Mouse (Mus musculus) inflammation-experienced regulatory T-cells, adult 6 months (primary cell): ENCODE data around the gene Il4ra. TPM values are rescaled to one million over a fixed set of nuclear protein-coding genes. Genes with fewer than 3 reads are reported as not detected.

Experiments
- ATAC-seq: one replicate; pipeline ENCODE4 v1.8.0; 2017
- polyA plus RNA-seq, 3 experiments: library from polyadenylated mRNA; unstranded; fragments of 100-300 nt; shearing (Covaris generic); gene quantifications; one replicate each; pipeline ENCODE4 v1.2.1; 2017

Gene Il4ra
- polyA plus RNA-seq, 3 experiments from 2014 or later, result 37.9 to 62.8 (median 54.6) TPM

DNA sequence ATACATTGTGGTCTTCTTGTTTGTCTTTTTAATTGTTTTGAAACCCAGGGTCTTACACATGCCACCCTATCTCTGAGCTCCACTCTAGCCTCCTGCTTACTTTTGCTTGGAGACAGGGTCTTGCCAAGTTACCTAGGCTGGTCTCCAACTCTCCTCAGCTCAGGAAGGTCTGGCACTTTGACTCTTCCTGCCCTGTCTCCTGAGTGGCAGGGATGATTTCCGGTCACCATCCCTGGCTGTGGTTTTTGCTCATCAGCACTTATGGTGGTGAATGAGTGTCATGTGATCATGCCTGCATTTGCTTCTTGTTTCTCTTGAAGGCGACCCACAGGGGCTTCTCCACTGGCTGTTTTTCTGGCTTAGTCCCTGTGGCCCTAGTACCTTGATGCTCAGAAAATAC is 21.9 kb downstream of the Il4ra start:
- no peak for ATAC-seq

DNA sequence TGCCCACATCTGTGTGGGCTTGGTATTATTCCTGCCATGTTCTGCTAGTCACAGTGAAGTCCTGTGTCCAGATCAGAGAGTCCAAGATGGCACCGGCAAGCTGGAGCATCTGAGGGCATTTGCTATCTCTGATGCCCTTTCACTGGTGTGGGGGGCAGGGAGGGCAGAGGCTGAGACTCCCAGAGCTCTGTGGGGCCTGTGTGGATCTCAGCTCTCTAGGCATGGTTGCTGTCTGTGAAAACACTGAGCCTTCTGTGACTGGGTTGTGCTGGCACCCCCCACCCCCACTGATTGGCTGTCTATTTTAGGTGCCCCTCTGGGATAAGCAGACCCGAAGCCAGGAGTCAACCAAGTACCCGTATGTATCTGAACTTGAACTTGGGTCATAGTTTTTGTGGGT is 22.9 kb downstream of the Il4ra start:
- ATAC-seq, result no peak

DNA sequence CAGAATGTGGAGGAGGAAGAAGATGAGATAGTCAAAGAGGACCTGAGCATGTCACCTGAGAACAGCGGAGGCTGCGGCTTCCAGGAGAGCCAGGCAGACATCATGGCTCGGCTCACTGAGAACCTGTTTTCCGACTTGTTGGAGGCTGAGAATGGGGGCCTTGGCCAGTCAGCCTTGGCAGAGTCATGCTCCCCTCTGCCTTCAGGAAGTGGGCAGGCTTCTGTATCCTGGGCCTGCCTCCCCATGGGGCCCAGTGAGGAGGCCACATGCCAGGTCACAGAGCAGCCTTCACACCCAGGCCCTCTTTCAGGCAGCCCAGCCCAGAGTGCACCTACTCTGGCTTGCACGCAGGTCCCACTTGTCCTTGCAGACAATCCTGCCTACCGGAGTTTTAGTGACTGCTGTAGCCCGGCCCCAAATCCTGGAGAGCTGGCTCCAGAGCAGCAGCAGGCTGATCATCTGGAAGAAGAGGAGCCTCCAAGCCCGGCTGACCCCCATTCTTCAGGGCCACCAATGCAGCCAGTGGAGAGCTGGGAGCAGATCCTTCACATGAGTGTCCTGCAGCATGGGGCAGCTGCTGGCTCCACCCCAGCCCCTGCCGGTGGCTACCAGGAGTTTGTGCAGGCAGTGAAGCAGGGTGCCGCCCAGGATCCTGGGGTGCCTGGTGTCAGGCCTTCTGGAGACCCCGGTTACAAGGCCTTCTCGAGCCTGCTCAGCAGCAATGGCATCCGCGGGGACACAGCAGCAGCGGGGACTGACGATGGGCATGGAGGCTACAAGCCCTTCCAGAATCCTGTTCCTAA is 24.0 kb downstream of the Il4ra start:
- ATAC-seq, result no peak

DNA sequence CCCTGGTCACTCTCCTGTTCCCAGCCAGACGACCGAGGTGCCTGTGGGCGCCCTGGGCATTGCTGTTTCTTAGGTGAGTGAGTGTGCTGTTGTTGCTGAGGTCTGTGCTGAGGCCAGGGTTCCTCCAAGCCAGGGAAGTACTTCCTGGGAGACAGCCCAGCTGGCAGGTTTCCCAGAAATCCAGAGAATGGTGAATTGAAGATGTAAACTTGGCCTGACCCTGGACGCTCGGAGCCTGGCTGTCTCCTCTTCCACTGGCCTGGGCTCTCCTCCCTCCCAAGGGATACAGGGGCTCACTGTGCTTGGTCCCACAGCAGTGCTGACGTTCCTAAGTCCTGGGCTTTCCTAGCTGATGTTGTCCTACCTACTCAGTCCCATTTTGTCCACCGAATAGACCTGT is 25.1 kb downstream of the Il4ra start:
- no peak for ATAC-seq

DNA sequence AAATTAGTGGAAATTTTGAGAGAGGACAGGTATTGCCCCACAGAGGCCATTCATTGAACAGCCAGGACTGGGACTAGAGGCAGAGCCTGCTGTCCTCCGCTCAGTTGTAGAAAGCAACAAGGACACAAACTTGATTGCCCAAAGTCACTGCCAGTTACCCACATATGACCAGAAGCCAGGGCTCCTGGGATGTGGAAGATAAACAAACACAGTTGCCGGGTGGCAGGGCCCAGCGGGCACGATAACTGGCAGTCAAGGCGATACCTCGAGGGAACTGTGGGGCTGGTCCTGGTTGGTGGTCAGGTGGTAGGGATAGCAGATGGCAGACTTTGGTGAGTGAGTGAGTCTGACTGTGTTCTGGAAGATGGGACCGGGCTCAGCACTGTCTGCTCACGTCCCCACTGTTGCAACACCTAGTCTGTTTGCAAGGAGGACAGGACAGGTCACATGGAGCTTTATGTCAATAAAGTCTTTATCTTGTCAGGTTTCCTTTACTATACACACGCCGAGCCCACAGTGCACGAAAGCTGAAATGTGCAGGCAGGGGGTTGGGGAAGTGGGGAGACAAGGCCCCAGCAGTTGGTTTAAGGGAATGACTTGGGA is 25.7 kb downstream of the Il4ra start:
- no peak for ATAC-seq

DNA sequence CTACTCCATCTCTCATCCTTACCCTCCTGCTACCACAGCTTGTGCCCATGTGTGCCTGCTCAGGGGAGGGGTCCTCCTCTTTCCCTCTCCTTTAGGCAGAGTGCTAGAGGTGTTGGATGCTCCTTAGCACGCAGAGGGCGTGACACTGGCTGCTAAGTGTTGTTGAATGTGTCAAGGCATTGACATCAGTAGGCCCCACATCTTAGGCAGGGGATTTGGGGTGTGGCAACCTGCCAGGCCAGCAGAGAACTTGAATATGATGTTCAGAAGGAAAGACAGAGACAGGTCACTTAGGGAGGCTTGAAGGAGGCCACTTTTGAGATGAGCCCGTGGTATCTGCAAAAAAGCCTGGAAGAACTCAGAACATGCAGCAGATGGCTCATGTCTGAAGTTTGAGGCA is 26.2 kb downstream of the Il4ra start:
- no peak for ATAC-seq

DNA sequence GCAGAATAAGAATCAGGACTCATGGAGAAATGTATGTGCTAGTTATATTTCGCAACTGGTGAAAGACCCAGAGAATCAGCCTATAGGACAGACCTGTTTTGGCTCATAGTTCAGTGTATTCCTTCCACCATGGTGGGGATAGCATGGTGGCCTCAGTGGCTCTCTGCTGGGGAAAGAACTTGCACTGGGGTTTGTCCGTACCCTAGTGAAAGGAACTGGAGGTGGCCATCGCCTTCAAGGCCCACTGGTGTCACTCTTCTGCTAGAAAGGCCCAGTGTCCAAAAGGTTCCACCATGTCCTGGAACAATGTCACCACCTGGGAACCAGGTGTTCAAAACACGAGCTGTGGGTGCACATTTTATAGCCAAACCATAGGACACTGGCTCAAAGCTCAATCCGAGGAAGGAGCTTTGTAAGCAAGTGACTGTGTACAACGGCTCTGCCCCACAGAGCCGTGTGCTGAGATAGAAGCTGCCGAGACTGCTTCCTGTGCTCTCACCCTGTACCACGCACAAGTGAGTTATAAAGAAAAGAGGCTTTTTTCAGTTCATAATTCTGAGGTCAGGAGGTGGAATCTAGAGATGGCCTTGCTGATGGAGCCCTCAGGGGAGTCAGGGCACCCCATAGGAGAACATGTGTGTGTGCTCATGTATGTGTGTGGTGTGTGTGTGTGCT is 27.8 kb downstream of the Il4ra start:
- peak; percentile 38 for ATAC-seq

DNA sequence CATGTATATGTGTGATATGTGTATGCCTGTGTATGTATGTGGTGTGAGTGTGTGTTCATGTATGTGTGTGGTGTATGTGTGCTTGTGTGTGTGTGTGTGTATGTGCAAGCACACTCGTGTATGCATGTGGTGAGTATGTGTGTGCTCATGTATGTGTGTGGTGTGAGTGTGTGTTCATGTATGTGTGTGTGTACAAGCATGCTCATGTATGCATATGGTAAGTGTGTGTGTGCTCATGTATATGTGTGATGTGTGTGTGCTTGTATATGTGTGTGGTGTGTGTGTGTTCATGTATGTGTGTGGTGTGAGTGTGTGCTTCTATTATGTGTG is 28.3 kb downstream of the Il4ra start:
- ATAC-seq, result no peak

DNA sequence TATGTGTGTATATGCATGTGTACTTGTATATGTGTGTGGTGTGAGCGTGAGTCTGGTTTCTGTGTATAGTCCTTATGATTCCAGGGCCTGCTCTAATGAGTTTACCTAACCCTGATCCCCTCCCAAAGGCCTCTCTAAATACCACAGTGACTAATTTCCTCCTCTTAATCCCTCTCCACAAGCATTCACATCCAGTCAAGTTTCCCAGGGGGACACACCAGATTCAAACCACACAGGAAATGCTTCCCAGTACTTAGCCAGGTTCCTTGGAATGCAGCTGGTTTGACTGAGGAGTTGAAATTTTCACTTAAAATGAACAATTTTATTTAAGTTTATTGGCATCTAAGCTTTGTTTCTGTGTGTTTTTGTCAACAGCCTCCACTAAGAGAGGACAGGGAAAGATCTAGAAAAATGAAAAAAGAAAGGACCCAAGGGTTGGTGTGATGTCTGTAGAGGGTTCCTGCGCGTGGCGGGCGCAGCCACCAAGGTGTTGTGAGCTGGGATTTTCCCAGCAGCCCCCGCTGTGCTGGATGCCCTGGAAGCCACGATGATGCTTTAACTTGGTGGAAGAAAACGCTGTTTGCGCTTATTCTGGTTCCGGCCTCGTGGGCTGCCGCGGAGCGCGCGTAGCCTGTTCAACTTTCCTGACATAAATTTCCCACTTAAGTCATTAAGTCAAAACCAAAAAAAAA is 28.9 kb downstream of the Il4ra start:
- peak; percentile 41 for ATAC-seq

DNA sequence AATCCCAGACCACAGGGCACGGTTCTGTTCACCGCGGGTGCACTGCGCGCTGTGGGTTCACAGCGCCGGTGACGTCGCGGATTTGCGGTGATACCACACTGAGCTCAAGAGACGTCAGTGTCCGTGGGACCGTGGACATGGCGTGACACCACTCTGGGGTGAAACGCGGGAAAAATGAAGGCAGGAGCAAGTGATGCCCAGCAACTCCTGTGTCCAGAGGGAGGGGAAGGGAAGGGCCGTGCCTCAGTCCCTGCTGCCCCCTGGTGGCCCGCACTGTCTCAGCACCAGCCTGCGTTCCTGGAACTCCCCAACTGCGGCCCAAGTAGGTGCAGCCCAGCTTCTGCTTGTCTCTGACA is 29.4 kb downstream of the Il4ra start:
- ATAC-seq, result peak; percentile 63

DNA sequence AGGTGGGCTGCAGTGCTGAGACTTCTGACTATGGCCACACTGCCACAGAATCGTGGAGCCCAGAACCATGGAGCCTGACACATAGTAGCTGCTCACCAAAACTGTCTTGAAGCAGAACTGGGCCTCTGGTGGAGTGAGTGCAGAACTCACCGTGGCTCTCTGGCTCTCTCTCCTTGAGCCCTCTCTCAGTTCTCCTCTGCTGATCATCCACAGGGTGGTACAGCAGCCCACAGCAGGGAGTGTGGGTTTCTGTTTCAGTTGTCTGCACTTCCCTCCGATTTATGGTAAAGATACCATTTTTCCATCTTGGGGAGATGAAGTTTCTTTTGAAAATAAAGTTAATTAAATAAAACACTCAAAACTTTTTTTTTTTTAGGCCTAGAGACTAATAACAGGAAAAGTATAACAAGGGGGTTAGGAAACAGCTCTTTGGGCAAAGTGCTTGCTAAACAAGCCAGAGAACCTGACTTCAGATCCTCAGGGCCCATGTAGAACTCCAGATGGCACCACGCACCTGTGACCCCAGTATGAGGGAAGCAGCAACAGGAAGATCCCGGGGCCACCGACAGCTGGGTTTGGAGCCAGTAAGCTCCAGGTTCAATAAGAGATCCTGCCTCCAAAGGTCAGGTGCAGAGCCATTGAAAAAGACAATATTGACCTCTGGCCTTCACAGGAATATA is 31.5 kb downstream of the Il4ra start:
- ATAC-seq, result no peak

DNA sequence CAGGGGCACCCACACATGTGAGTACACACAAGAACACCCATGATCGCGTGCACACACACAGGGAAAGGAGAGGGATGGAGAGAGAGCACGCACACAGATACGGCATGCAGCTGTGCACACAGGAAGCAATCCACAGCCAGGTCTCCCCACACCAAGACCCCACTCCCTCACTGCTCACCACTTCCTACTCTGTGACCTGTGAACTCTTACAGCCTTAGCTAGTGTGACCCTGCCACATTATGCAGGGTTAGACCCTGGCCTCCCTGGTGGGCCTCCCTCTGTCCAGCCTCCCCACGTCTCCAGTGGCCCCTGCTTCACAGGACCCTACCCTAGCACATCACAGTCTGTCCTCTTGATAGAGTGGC is 32.1 kb downstream of the Il4ra start:
- ATAC-seq, result no peak

DNA sequence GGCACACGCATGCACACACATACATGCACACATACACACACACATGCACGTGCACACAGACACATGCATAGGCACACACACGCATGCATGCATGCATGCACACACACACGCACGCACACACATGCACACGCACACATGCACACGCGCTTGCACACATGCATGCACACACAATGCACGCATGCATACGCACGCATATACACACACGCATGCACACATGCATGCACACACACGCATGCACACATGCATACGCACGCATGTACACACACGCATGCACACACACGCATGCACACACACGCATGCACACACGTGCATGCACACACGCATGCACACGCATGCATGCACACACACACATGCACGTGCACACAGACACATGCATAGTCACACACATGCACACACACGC is 34.4 kb downstream of the Il4ra start:
- no peak for ATAC-seq

DNA sequence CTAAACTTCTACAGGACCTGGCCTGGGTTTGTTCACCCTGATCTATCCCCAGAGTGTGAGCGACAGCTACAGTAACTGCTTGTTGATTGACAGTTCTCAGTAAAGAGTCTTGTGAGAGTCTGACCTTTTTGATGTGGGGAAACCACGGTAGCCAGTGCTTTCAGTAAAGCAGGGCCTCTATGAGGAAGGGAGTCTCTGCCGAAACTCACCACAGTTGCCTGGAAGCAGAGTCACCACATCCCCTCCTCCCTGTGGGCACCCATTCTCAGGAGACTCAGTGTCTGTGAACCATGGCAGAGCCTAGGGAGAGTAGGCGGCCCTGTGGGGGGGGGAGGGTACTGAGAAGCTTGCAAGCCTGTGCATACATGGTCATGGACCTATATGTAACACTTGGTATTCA is 36.8 kb downstream of the Il4ra start:
- peak; percentile 92 for ATAC-seq

DNA sequence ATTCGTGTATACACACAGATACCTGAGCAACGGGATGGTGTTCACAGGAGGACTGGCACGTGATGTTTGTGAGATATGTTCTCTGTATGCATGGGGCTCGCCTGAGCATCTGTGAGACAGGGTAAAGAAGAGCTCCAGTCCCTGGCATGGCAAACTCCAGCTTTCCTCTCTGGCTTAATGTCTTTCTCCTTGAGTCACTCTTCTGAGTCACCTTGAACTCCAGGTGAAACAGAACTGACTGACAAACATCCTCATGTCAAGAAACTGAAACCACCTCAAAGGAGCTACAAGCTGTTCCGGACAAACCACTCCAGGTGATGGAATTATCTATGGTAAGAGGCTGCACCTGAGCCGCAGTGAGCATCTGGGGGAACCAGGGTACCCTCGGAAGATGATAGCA is 38.0 kb downstream of the Il4ra start:
- ATAC-seq, result no peak

DNA sequence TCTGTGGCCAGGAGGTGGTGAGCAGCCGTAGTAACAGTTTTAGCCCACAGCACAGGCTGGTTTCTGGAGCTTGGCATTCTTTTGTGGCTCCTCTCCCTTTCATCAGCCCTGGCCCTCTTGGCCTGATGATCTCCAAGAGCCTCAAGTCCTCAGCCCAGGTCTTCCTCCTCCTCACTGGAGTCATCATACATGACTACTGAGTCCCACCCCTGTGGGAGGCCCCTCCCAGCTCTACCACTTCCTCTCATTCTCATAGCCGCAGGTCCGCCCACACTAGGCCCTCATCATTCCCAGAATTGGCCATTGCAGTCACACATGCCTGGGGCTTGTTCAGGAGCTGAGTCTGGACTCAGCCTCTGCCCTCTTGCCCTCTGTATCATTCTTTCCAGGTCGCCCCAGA is 41.9 kb downstream of the Il4ra start:
- ATAC-seq, result peak; percentile 90

DNA sequence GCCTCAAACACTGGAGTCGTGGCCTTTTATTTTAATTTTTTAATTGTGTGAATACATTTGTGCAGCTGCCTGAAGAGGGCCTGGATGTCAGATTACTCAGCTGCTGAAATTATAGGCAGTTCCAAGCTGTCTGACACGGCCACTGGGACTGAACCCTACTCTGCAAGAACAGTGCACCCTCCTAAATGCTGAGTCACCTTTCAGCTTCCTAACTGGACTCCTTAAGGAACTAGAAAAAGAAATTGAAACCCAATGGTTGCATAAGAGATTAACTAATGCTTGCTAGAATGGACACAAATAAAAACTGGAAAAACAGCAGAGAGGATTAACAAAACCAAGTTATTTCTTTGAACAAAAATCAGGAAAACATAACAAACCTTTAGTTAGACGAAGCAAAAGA is 44.5 kb downstream of the Il4ra start:
- no peak for ATAC-seq

DNA sequence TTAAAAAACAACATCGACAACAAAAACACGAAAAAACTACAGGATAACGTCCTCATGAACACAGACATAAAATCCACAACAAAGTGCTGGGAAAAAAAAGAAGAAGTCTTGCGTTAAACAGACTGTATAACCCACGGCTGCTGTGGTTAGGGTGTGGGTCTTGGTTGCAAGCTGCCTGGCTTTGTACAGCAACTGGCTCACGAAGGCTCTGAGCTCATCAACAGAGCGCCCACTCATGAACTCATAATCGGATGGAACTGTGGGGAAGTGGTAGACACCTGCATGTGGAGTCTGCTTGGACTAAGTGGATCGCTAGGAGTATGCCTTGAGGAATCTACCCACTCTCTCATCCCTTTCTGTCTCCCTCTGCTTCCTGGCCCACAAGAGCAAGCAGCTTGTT is 45.2 kb downstream of the Il4ra start:
- peak; percentile 19 for ATAC-seq

DNA sequence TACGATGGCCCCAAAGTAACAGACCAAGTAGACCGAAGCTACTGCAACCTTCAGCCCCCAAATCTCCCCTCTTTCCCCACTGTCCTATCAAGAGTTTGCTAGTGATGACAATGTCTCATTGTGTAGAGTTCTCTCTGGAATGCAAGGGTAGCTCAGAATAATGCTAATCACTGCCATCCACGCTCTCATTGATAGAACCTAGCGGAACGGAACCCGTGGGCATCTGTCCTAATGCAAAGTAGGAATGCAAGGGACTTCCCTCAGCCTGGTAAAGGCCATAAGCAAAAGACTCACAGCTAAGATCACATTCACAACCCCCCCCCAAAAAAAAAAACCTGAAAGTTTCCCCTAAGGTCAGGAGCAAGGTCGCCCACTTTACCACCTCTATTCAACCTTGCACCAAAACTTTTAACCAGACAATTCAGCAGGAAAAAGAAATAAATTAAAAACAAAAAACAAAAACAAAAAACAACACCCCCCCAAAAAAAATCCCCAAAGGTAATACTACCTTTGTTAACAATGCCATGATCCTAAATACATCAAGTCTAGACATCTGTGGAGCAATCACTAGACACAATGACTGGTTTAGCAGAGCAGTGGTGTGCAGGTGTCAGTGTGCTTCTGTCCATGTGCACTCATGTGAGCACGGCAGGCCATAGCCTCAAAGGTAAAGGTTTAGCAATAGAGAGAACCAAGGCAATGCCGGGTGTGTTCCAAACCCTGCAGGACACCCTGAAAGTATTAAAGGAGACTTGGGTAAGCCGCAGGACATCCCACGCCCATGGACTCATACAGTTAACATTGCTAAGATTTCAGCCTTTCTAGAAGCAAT is 45.8 kb downstream of the Il4ra start:
- no peak for ATAC-seq

DNA sequence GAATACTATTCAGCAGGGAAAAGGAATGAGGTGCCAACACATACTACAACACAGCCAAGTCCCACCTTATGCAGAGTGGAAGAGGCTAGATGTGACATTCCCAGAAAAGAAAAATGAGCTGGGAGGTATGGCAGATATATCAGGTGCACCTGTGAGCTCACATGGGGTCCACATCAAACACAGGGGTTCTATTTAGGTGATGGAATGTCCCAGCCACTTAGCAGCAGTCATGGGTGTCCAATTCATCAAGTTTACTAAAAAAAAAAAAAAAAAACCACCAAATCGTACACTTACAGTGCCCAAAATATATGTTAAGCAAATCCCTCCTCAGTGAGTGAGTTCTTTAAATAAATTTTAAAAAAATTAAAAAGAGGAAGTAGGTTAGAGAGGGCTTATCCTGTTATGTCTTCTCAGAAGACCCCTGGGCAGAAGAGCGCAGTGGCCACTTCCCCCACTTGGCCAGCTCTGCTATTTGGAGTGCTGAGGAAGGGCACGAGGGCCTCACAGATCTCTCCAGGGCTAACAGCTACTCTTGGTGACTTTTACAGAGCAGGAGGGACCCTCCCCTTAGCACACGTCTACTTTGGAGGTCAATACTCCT is 47.6 kb downstream of the Il4ra start:
- ATAC-seq, result no peak

DNA sequence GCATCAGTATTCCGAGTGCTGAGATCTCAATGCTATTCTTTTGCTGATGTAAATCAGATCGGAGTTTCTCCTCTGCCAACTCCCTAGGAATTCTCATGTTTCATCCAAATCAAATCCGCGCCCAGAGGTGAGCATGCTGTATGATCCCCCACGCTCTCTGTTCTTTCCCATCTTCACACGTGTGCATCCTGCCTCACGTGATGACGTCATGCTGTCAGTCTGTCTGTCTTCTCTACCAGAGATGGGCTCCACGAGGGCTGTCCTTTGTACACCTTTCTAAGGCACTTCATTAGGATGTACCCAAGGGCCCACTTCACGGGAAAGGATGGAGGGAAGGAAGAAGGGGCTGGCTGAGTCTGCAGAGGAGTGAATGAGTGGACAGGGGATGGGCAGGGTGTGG is 48.2 kb downstream of the Il4ra start:
- no peak for ATAC-seq
